Mouse (Mus musculus) kidney, embryonic 14.5 days (tissue): ENCODE data around the gene Ankle1. TPM values are rescaled to one million over a fixed set of nuclear protein-coding genes. Genes with fewer than 3 reads are reported as not detected.
"Not testable (repeated sequence)": the region's sequence is repeated elsewhere in the genome, so short reads cannot be mapped to it uniquely, and the experiment has no call there.

Experiments
- ATAC-seq: fragments of 200-750 bp; cut with Nextera tagmentation; 2 replicates; pipeline ENCODE4 v1.8.0; 2017; ENCODE audit warnings: moderate number of reproducible peaks, mild to moderate bottlenecking, moderate TSS enrichment, moderate library complexity; ENCODE audit not compliant: low FRiP score, low TSS enrichment
- H3K27ac ChIP-seq: fragments of 300-500 bp; sonication (generic); 2 replicates; pipeline ENCODE4 v1.5.1; 2014; ENCODE audit warnings: low read depth, mild to moderate bottlenecking, low read length, moderate library complexity, mixed read lengths
- H3K27me3 ChIP-seq: fragments of 300-500 bp; sonication (generic); 2 replicates; pipeline ENCODE4 v1.6.1; 2014; ENCODE audit warnings: mild to moderate bottlenecking, low read length; ENCODE audit not compliant: control insufficient read depth, insufficient read depth
- H3K36me3 ChIP-seq: fragments of 300-500 bp; sonication (generic); 2 replicates; pipeline ENCODE4 v1.6.1; 2014; ENCODE audit warnings: low read length, mixed read lengths; ENCODE audit not compliant: control insufficient read depth, insufficient read depth
- H3K4me1 ChIP-seq: fragments of 300-500 bp; sonication (generic); 2 replicates; pipeline ENCODE4 v1.6.1; 2014; ENCODE audit warnings: low read length, mixed read lengths; ENCODE audit not compliant: control insufficient read depth, insufficient read depth
- H3K4me2 ChIP-seq: fragments of 300-500 bp; sonication (generic); replicated peaks from 2 replicates; pipeline ENCODE4 v1.6.1; 2014; ENCODE audit warnings: low read depth, mild to moderate bottlenecking, low read length
- H3K4me3 ChIP-seq: fragments of 300-500 bp; sonication (generic); 2 replicates; pipeline ENCODE4 v1.5.1; 2014; ENCODE audit warnings: mild to moderate bottlenecking, low read length
- H3K9ac ChIP-seq: fragments of 300-500 bp; sonication (generic); 2 replicates; pipeline ENCODE4 v1.6.1; 2014; ENCODE audit warnings: low read depth, mild to moderate bottlenecking, low read length, moderate library complexity
- H3K9me3 ChIP-seq: fragments of 300-500 bp; sonication (generic); 2 replicates; pipeline ENCODE4 v1.6.1; 2016; ENCODE audit warnings: low read length; ENCODE audit not compliant: control insufficient read depth
- WGBS: fragments of 180-500 bp; shearing (Covaris S2); extraction: QIAGEN DNeasy Blood & Tissue Kit; methylation state at CpG from one replicate; pipeline ENCODE4 v1.1.7; 2014; 5-methylcytosine and 5-hydroxymethylcytosine counted together
- polyA plus RNA-seq: library from polyadenylated mRNA; unstranded; fragments of >200 nt; fragmentation: Nextera tagmentation; extraction: Ambion mirVana; gene quantifications from 2 replicates; pipeline ENCODE4 v1.2.1, GENCODE M21; 2014

Ankle1 gene
- polyA plus RNA-seq, 1 experiment from 2014 or later: 38.2 TPM

DNA sequence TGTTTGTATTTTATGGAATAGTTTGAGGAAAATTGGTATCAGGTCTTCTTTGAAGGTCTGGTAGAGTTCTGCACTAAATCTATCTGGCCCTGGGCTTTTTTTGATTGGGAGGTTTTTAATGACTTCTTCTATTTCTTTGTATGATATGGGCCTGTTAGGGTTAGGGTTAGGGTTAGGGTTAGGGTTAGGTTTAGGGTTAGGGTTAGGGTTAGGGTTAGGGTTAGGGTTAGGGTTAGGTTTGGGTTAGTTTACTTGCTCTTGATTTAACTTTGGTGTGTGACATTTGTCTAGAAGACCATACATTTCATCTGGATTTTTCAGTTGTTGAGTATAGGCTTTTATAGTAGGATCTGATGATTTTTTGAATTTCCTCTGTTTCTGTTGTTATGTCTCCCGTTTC is 27.1 kb downstream of the Ankle1 start:
- H3K9ac ChIP-seq, ATAC-seq, H3K4me2 ChIP-seq, H3K27ac ChIP-seq, H3K4me3 ChIP-seq, H3K27me3 ChIP-seq, H3K9me3 ChIP-seq, H3K36me3 ChIP-seq, H3K4me1 ChIP-seq: not testable (repeated sequence)
- WGBS: 79% methylated on average over 1 of the region's 1 CpGs

GRCm38 (mm10) chr8:71437041-71437440 is 31.2 kb downstream of the Ankle1 start:
- Histone ChIP-seq H3K4me3 (no peak overlapping the region), H3K27ac (no peak overlapping the region), H3K4me2 (no peak overlapping the region), H3K4me1 (no peaks in the 10 kb centered on the region), H3K9ac (no peak overlapping the region), H3K27me3 (0 out of 2 replicates have a peak, but pooled peaks cover 3% of the 10 kb centered on the region), H3K36me3 (no peaks in the 10 kb centered on the region), H3K9me3 (no peaks in the 10 kb centered on the region)
- no peak for ATAC-seq
- WGBS: 39% methylated on average over 3 of the region's 3 CpGs

DNA sequence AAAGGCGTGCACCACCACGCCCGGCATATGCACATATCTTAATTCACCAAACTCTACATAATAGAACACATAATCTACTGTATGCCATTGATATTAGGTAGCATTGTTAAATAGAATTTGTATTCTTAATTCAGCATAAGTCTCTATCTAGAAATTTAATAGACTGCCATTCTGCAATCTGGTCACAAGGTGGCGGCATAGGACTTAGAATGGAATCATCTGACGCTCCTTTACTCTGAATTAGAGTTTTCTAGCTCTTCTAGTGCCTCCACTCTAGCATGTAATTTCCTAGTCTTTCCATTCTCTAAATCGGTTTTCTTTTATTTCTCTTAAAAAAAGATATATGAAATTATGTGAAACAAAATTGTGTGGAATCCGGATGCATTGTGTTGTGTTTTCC is 35.6 kb downstream of the Ankle1 start:
- H3K27ac ChIP-seq: no peak overlapping the region
- H3K9me3 ChIP-seq: no peaks in the 10 kb centered on the region
- ATAC-seq: no peak
- WGBS: 0% methylated on average over 7 of the region's 7 CpGs
- H3K36me3 ChIP-seq: no peaks in the 10 kb centered on the region
- H3K4me1 ChIP-seq: no peaks in the 10 kb centered on the region
- H3K4me2 ChIP-seq: no peak overlapping the region
- no peak overlapping the region for H3K9ac ChIP-seq
- H3K4me3 ChIP-seq: no peak overlapping the region
- 0 out of 2 replicates have a peak, but pooled peaks cover 4% of the 10 kb centered on the region for H3K27me3 ChIP-seq

GRCm38 (mm10) chr8:71445096-71445495 is 39.3 kb downstream of the Ankle1 start:
- H3K36me3 ChIP-seq: no peaks in the 10 kb centered on the region
- no peak overlapping the region for H3K4me3 ChIP-seq
- H3K27ac ChIP-seq: no peak overlapping the region
- H3K9me3 ChIP-seq: no peaks in the 10 kb centered on the region
- H3K4me1 ChIP-seq: no peaks in the 10 kb centered on the region
- no peak overlapping the region for H3K9ac ChIP-seq
- ATAC-seq: no peak
- WGBS: 79% methylated on average over 7 of the region's 7 CpGs
- 0 out of 2 replicates have a peak, but pooled peaks cover 4% of the 10 kb centered on the region for H3K27me3 ChIP-seq
- H3K4me2 ChIP-seq: no peak overlapping the region

- no peaks in the 10 kb centered on the region for H3K9me3 ChIP-seq
- WGBS: 70% methylated on average over 4 of the region's 4 CpGs
- H3K4me2 ChIP-seq: no peak overlapping the region
- H3K27ac ChIP-seq: no peak overlapping the region
- H3K27me3 ChIP-seq: no peaks in the 10 kb centered on the region
- H3K9ac ChIP-seq: no peak overlapping the region
- no peak for ATAC-seq
- H3K4me1 ChIP-seq: no peaks in the 10 kb centered on the region
- no peak overlapping the region for H3K4me3 ChIP-seq
- no peaks in the 10 kb centered on the region for H3K36me3 ChIP-seq
Observed at GRCm38 (mm10) chr8:71451337-71451736, 45.5 kb downstream of the Ankle1 start.

DNA sequence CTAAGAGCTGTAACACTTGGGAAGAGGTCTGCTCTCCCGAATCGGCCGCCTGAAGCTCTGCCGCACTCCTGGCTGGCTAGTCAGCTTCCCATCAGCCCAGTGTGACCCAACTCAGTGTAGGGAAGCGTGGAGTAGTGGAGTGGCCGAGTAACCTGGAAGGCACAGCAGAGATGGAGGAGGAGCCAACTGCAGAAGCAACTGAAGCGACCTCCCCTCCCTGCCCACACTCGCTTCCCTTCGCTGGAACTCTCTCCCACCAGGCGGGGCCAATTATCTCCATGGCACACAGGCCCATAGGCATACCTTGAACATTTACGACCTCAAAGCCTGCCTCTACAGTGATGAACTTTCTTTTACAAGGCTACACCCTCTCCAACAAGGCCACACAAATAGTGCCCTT is 46.0 kb downstream of the Ankle1 start:
- Histone ChIP-seq H3K4me2 (no peak overlapping the region), H3K4me3 (no peak overlapping the region), H3K27me3 (no peaks in the 10 kb centered on the region), H3K9me3 (no peaks in the 10 kb centered on the region), H3K36me3 (no peaks in the 10 kb centered on the region), H3K4me1 (no peaks in the 10 kb centered on the region), H3K27ac (no peak overlapping the region), H3K9ac (no peak overlapping the region)
- no peak for ATAC-seq
- 42% methylated on average over 11 of the region's 11 CpGs for WGBS

DNA sequence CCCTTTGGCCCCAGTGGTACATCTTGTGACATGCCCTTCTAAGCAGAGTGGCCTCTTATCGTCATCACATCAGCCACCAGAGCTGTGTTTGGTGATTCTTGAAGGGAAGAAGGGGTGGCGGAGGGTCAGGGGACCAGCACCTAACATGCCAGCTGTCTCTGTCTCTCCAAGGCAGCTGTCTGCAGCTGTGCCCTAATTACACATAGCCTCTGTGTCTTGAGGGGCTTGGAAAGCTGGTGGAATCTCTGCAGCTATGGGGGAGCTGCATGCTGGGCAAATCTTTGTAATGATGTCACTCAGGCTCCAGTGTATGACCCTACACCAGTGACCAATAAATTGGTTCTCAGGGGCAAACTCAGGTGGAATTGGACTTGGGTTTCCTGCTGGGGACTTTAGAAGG is 46.9 kb downstream of the Ankle1 start:
- Histone ChIP-seq H3K4me1 (no peaks in the 10 kb centered on the region), H3K36me3 (0 out of 2 replicates have a peak, but pooled peaks cover 4% of the 10 kb centered on the region), H3K27ac (no peak overlapping the region), H3K27me3 (no peaks in the 10 kb centered on the region), H3K4me3 (no peak overlapping the region), H3K4me2 (no peak overlapping the region), H3K9me3 (no peaks in the 10 kb centered on the region), H3K9ac (no peak overlapping the region)
- 74% methylated on average over 2 of the region's 2 CpGs for WGBS
- ATAC-seq: no peak

- ATAC-seq: no peak
- H3K27me3 ChIP-seq: no peaks in the 10 kb centered on the region
- whole genome bisulfite sequencing: 80% methylated on average over 8 of the region's 8 CpGs
Observed at GRCm38 (mm10) chr8:71454668-71455067, 48.9 kb downstream of the Ankle1 start.

DNA sequence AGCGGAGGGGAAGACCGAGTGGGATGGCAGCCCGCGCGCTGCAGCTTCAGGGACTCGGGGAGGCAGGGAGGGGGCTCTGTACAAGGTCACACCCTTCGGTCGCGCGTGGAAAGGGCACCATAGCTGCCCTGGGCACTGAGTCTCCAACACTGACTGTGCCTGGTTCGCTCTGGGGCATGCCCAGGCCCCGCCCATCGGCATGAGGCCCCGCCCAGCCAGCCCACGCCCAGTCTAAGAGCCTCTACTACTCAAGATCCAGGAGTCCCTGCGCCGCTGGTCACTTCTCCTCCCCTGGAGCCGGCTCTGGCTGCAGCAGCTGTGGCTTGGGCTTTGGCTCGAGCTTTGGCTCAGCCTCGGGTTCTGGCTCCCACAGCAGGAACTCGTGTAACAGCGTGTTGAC is 51.1 kb downstream of the Ankle1 start:
- Histone ChIP-seq H3K27me3 (no peaks in the 10 kb centered on the region), H3K4me2 (no peak overlapping the region), H3K36me3 (peaks cover 32% of the 10 kb centered on the region), H3K4me3 (no peak overlapping the region), H3K4me1 (no peaks in the 10 kb centered on the region), H3K27ac (no peak overlapping the region), H3K9me3 (no peaks in the 10 kb centered on the region), H3K9ac (no peak overlapping the region)
- ATAC-seq: peak; percentile 50; the same call in 1 of the 2 replicates
- 44% methylated on average over 22 of the region's 22 CpGs for WGBS

More at GRCm38 (mm10) chr8:71454668-71455067, 48.9 kb downstream of the Ankle1 start:
- Histone ChIP-seq H3K9ac (no peak overlapping the region), H3K4me1 (no peaks in the 10 kb centered on the region), H3K4me2 (no peak overlapping the region), H3K4me3 (no peak overlapping the region), H3K27ac (no peak overlapping the region), H3K36me3 (peaks cover 16% of the 10 kb centered on the region; the same call in 1 of the 2 replicates), H3K9me3 (no peaks in the 10 kb centered on the region)
